Mouse (Mus musculus): Measurements from ENCODE around the gene Mvb12b.

DNA sequence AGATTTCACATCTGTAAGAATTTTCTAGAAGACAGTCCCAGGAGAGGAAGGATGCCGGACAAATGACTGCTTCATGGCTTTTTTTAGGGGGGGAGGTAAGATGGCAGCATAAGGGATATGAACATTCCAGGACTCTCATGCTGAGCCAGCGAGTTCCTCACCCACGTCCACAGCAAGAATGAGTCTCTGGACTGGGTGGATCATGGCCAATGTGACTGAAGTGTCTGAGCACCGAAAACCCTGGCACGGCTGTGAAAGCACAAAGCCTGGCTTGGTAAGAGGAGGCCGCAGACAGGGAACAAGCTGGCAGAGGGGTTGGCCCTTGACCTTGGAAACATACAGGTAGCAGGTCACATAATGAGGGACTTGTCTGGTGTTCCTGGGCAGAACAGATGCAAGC, 87.5 kb downstream of the Mvb12b start:
- TF ChIP-seq CTCF (IDR thresholded peaks at IDR 0.05; ENCODE audit: borderline replicate concordance, extremely low read depth, insufficient read depth, insufficient read length) = no peak
- no peak for TF ChIP-seq POLR2A (IDR thresholded peaks at IDR 0.05; ENCODE audit: borderline replicate concordance, extremely low read depth, insufficient read depth, insufficient read length, poor library complexity, severe bottlenecking)
